Mouse (Mus musculus) small intestine, adult 2 months (tissue): Measurements from ENCODE around the gene Fstl3. TPM values are rescaled to one million over a fixed set of nuclear protein-coding genes. Genes with fewer than 3 reads are reported as not detected.

ENCODE experiments used
- H3K27ac ChIP-seq: fragments of 200-500 bp; 2 replicates; pipeline ENCODE4 v1.5.1; 2012; ENCODE audit warnings: low read depth, low read length, control low read depth, inconsistent platforms; ENCODE audit not compliant: insufficient read depth
- H3K27me3 ChIP-seq: fragments of 200-500 bp; 2 replicates; pipeline ENCODE4 v1.6.1; 2012; ENCODE audit warnings: mild to moderate bottlenecking, moderate library complexity, low read length, inconsistent platforms; ENCODE audit not compliant: control insufficient read depth, insufficient read depth
- H3K36me3 ChIP-seq: fragments of 200-500 bp; 2 replicates; pipeline ENCODE4 v1.6.1; 2012; ENCODE audit warnings: mild to moderate bottlenecking, low read length, control low read depth, inconsistent platforms; ENCODE audit not compliant: control insufficient read depth, insufficient read depth
- H3K4me1 ChIP-seq: fragments of 200-500 bp; 2 replicates; pipeline ENCODE4 v1.6.1; 2012; ENCODE audit warnings: low read length, inconsistent platforms, mixed read lengths; ENCODE audit not compliant: control insufficient read depth, insufficient read depth, insufficient read length
- H3K4me3 ChIP-seq: fragments of 200-500 bp; 2 replicates; pipeline ENCODE4 v1.5.1; 2012; ENCODE audit warnings: low read depth, mild to moderate bottlenecking, control low read depth, inconsistent platforms, low read length, moderate library complexity
- CTCF ChIP-seq: fragments of 200-500 bp; IDR thresholded peaks from 2 replicates; pipeline ENCODE4 v1.5.1; 2012; ENCODE audit warnings: low read depth, mild to moderate bottlenecking, control low read depth, inconsistent platforms, low read length, moderate library complexity, mixed read lengths; ENCODE audit not compliant: insufficient replicate concordance, insufficient read length; ENCODE audit errors: extremely low read depth
- POLR2A ChIP-seq: fragments of 200-500 bp; IDR thresholded peaks from 2 replicates; pipeline ENCODE4 v1.6.1; 2012; ENCODE audit warnings: low read depth, mild to moderate bottlenecking, control low read depth, inconsistent platforms, low read length, moderate library complexity
- WGBS: fragments of 180-500 bp; shearing (Covaris S2); methylation state at CpG from one replicate; pipeline ENCODE4 v1.1.7; 2018; 5-methylcytosine and 5-hydroxymethylcytosine counted together
- polyA plus RNA-seq: library from polyadenylated mRNA; depleted of rRNA; stranded (reverse); fragments of >200 nt; gene quantifications from 2 replicates; pipeline ENCODE4 v1.2.3, GENCODE M21; 2012; rRNA removed

The Fstl3 gene
- polyA plus RNA-seq, 1 experiment = 19.6 TPM

DNA sequence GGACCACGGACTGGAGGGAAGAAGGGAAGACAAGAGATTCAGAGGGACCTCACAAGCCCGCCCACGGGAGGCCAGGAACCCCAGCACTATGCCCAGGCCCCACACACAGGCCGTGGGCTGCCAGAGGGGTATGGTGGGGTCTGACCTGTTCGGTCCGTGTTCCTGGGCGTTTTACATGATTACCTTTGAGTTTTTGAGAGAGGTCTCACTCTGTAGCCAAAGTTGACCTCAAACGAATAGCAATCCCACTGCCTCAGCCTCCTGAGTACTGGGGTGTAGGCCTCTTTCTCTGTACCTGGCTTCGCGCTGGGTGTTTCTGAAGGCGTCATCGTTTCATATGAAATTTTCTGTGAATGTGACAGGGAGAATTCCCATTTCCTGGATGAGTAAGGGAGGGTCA, 44.7 kb downstream of the Fstl3 start:
- H3K27me3 ChIP-seq = no peaks in the 10 kb centered on the region
- peaks cover 21% of the 10 kb centered on the region for H3K36me3 ChIP-seq
- H3K4me3 ChIP-seq = peak overlapping the region; percentile 86
- WGBS = 29% methylated on average over 12 of the region's 12 CpGs
- TF ChIP-seq CTCF = no peak
- TF ChIP-seq POLR2A = no peak
- H3K4me1 ChIP-seq = peaks cover 40% of the 10 kb centered on the region
- H3K27ac ChIP-seq = peak overlapping the region; percentile 98

DNA sequence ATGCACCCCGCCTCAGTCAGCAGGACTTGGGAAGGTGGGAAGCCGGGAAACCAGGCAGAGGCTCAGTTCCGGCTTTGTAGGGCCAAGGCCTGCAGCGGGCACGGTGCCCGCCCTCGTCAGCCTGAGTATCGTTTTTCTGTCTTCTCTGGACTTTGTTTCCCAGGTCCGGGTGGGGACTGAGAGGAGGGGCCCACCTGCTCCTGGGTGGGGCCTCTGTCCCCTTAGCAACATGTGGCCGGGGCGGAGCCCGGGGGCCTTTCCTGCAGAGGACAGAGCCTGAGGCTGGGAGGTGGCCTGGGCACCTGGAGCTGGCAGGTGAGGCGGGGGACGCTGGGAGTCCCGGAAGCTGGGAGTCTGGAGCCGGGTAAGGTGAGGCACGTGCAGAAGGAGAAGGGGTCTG, 45.3 kb downstream of the Fstl3 start:
- H3K4me3 ChIP-seq = peak overlapping the region; percentile 86
- 17% methylated on average over 17 of the region's 17 CpGs for WGBS

DNA sequence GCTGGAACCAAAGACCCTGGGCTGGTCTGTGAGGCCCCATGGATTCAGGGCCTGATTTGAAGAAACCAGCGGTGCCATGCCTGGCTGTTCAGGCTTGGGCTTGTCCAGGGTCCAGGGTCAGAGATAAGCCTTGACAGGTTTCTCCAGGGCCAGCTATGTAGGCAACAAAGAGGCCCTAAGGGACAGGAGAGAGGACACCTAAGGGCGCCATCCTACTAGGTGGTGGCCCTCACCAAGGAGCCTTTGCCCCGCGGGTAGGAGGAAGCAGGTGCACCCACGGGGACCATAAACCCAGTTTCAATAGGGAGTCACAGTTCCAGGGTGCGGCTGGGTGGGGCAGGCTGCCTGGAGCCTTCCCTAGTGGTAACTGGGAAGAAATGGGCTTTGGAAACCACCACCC, 45.9 kb downstream of the Fstl3 start:
- peak overlapping the region; percentile 99 for H3K27ac ChIP-seq
- 16% methylated on average over 6 of the region's 6 CpGs for WGBS
- H3K27me3 ChIP-seq = no peaks in the 10 kb centered on the region
- peaks cover 33% of the 10 kb centered on the region for H3K36me3 ChIP-seq
- peak overlapping the region; percentile 70 for H3K4me3 ChIP-seq
- TF ChIP-seq POLR2A (peak; percentile 63; the same call in 1 of the 2 replicates), CTCF (no peak)
- peaks cover 43% of the 10 kb centered on the region for H3K4me1 ChIP-seq

More for the DNA sequence above, 45.3 kb downstream of the Fstl3 start:
- H3K36me3 ChIP-seq = peaks cover 27% of the 10 kb centered on the region
- no peak for TF ChIP-seq CTCF
- peak; percentile 90 for TF ChIP-seq POLR2A
- H3K4me1 ChIP-seq = peaks cover 41% of the 10 kb centered on the region
- no peaks in the 10 kb centered on the region for H3K27me3 ChIP-seq
- H3K27ac ChIP-seq = peak overlapping the region; percentile 99

DNA sequence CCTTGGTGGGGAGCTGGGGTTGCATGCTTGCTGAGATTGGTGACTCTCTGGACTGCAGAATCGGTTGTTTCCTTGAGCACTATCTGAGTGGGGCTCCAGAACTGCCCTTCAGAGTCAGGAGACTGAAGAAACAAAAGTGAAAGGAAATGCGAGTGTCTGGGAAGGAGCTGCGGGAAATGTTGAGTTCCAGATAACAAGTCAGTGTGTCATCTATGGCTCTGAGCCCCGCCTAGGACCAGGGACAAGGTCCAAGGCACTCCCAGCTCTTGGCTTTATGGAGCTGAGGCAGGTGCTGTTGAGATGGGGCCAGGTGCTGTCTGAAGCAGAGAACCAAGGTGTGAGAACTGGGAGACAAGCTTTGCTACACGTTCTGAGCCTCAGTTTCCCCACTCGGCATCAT, 47.3 kb downstream of the Fstl3 start:
- peaks cover 47% of the 10 kb centered on the region for H3K36me3 ChIP-seq
- H3K27ac ChIP-seq = peak overlapping the region; percentile 99
- TF ChIP-seq CTCF (no peak), POLR2A (no peak)
- H3K27me3 ChIP-seq = no peaks in the 10 kb centered on the region
- peaks cover 35% of the 10 kb centered on the region for H3K4me1 ChIP-seq
- 8% methylated on average over 6 of the region's 6 CpGs for WGBS
- peak overlapping the region; percentile 70 for H3K4me3 ChIP-seq

DNA sequence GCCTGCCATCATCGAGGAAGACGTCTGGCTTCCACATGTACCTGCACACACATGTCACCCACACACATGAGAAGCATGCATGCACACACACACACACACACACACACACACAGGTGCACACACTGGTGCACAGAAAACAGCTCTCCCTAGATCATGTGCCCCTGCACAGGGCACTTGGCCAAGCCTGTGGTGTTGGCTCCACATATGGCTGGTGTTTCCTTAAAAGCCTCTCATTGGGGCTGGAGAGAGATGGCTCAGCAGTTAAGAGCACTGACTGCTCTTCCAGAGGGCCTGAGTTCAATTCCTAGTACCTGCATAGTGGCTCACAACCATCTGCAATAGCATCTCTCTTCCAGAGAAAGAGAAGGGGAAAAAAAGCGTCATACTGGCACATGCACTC, 54.5 kb downstream of the Fstl3 start:
- Histone ChIP-seq H3K27me3 (no peaks in the 10 kb centered on the region), H3K4me3 (no peak overlapping the region), H3K27ac (no peak overlapping the region), H3K4me1 (peaks cover 29% of the 10 kb centered on the region), H3K36me3 (peaks cover 55% of the 10 kb centered on the region)
- 80% methylated on average over 3 of the region's 3 CpGs for WGBS
- TF ChIP-seq POLR2A (no peak), CTCF (no peak)

Other genes with a start within 250 kb of the Fstl3 start
- gene Plpp2, start 243.5 kb upstream of the Fstl3 start, polyA plus RNA-seq = 216 and 451 TPM in 2 replicates
- gene Mier2, start 222.1 kb upstream of the Fstl3 start, polyA plus RNA-seq = 61.5 and 89.9 TPM in 2 replicates
- gene Theg, start 189.9 kb upstream of the Fstl3 start, polyA plus RNA-seq = not detected in 2 replicates
- gene C2cd4c, start 163.2 kb upstream of the Fstl3 start, polyA plus RNA-seq = 0.89 and 1.0 TPM in 2 replicates
- gene Shc2, start 139.4 kb upstream of the Fstl3 start, polyA plus RNA-seq = 1.6 TPM in 2 replicates
- not detected in 2 replicates for gene Odf3l2, start 131.5 kb upstream of the Fstl3 start, polyA plus RNA-seq
- gene Madcam1, start 112.7 kb upstream of the Fstl3 start, polyA plus RNA-seq = 9.9 and 20.7 TPM in 2 replicates
- gene Tpgs1, start 107.9 kb upstream of the Fstl3 start, polyA plus RNA-seq = 76.0 and 138 TPM in 2 replicates
- gene Cdc34, start 95.1 kb upstream of the Fstl3 start, polyA plus RNA-seq = 101 and 163 TPM in 2 replicates
- gene Gzmm, start 88.3 kb upstream of the Fstl3 start, polyA plus RNA-seq = 0.11 and 0.52 TPM in 2 replicates
- gene Bsg, start 72.8 kb upstream of the Fstl3 start, polyA plus RNA-seq = 1,266 and 1,465 TPM in 2 replicates
- 8.3 and 19.2 TPM in 2 replicates for gene Hcn2, start 60.6 kb upstream of the Fstl3 start, polyA plus RNA-seq
- gene Polrmt, start 30.7 kb upstream of the Fstl3 start, polyA plus RNA-seq = 38.7 and 50.0 TPM in 2 replicates
- not detected in 2 replicates for gene Fgf22, start 22.2 kb upstream of the Fstl3 start, polyA plus RNA-seq
- 130 and 222 TPM in 2 replicates for gene Rnf126, start 10.3 kb upstream of the Fstl3 start, polyA plus RNA-seq
- gene Prss57, start 13.7 kb downstream of the Fstl3 start, polyA plus RNA-seq = 0.24 and 0.67 TPM in 2 replicates
- 13.0 and 24.0 TPM in 2 replicates for gene Palm, start 16.3 kb downstream of the Fstl3 start, polyA plus RNA-seq
- 141 and 347 TPM in 2 replicates for gene Misp, start 43.7 kb downstream of the Fstl3 start, polyA plus RNA-seq
- 150 and 285 TPM in 2 replicates for gene Ptbp1, start 77.2 kb downstream of the Fstl3 start, polyA plus RNA-seq
- 1.6 and 2.1 TPM in 2 replicates for gene Prtn3, start 97.2 kb downstream of the Fstl3 start, polyA plus RNA-seq
- 2.8 and 5.3 TPM in 2 replicates for gene Plppr3, start 97.4 kb downstream of the Fstl3 start, polyA plus RNA-seq
- gene Elane, start 109.0 kb downstream of the Fstl3 start, polyA plus RNA-seq = 0.72 TPM in 1 of 2 replicates, not detected in the other
- gene Cfd, start 113.6 kb downstream of the Fstl3 start, polyA plus RNA-seq = 48.6 and 122 TPM in 2 replicates
- 34.8 and 58.1 TPM in 2 replicates for gene Med16, start 131.7 kb downstream of the Fstl3 start, polyA plus RNA-seq
- not detected in 2 replicates for gene Gm26602, start 133.6 kb downstream of the Fstl3 start, polyA plus RNA-seq
- 3.0 and 5.9 TPM in 2 replicates for gene Kiss1r, start 139.7 kb downstream of the Fstl3 start, polyA plus RNA-seq
- gene R3hdm4, start 143.9 kb downstream of the Fstl3 start, polyA plus RNA-seq = 86.4 and 104 TPM in 2 replicates
- 10.7 and 23.9 TPM in 2 replicates for gene Arid3a, start 149.8 kb downstream of the Fstl3 start, polyA plus RNA-seq
- 34.8 and 44.6 TPM in 2 replicates for gene Wdr18, start 182.9 kb downstream of the Fstl3 start, polyA plus RNA-seq
- gene Grin3b, start 193.4 kb downstream of the Fstl3 start, polyA plus RNA-seq = not detected in 2 replicates
- 225 and 441 TPM in 2 replicates for gene Tmem259, start 207.1 kb downstream of the Fstl3 start, polyA plus RNA-seq
- gene Cnn2, start 211.3 kb downstream of the Fstl3 start, polyA plus RNA-seq = 49.9 and 72.8 TPM in 2 replicates
- 18.1 and 33.4 TPM in 2 replicates for gene Abca7, start 219.2 kb downstream of the Fstl3 start, polyA plus RNA-seq
- 23.2 and 36.8 TPM in 2 replicates for gene Arhgap45, start 239.4 kb downstream of the Fstl3 start, polyA plus RNA-seq